Mouse (Mus musculus) lung, postnatal 0 days (tissue): ENCODE measurements around the gene Rras. TPM values are rescaled to one million over a fixed set of nuclear protein-coding genes. Genes with fewer than 3 reads are reported as not detected.

Source experiments
- ATAC-seq: fragments of 200-750 bp; cut with Nextera tagmentation; 2 replicates; pipeline ENCODE4 v1.8.0; 2017; ENCODE audit warnings: moderate library complexity
- DNase-seq: peaks from one replicate; pipeline ENCODE4 v3.0.0-alpha.2; 2016; ENCODE audit warnings: low spot score
- H3K27ac ChIP-seq: fragments of 300-500 bp; sonication (generic); 2 replicates; pipeline ENCODE4 v1.5.1; 2014; ENCODE audit warnings: antibody characterized with exemption, mild to moderate bottlenecking, low read length, mixed read lengths
- H3K27me3 ChIP-seq: fragments of 300-500 bp; sonication (generic); replicated peaks from 2 replicates; pipeline ENCODE4 v1.6.1; 2014; ENCODE audit warnings: low read length, mixed read lengths; ENCODE audit not compliant: insufficient read depth
- H3K36me3 ChIP-seq: fragments of 300-500 bp; sonication (generic); 2 replicates; pipeline ENCODE4 v1.6.1; 2014; ENCODE audit warnings: low read length, mixed read lengths; ENCODE audit not compliant: insufficient read depth
- H3K4me1 ChIP-seq: fragments of 300-500 bp; sonication (generic); 2 replicates; pipeline ENCODE4 v1.6.1; 2014; ENCODE audit warnings: antibody characterized with exemption, low read depth, low read length, mixed read lengths; ENCODE audit not compliant: insufficient read depth
- H3K4me2 ChIP-seq: fragments of 300-500 bp; sonication (generic); replicated peaks from 2 replicates; pipeline ENCODE4 v1.6.1; 2014; ENCODE audit warnings: low read depth, mild to moderate bottlenecking, low read length, moderate library complexity, mixed read lengths
- H3K4me3 ChIP-seq: fragments of 300-500 bp; sonication (generic); 2 replicates; pipeline ENCODE4 v1.5.1; 2014; ENCODE audit warnings: low read depth, low read length
- H3K9ac ChIP-seq: fragments of 300-500 bp; sonication (generic); replicated peaks from 2 replicates; pipeline ENCODE4 v1.6.1; 2014; ENCODE audit warnings: low read depth, mild to moderate bottlenecking
- H3K9me3 ChIP-seq: fragments of 300-500 bp; sonication (generic); 2 replicates; pipeline ENCODE4 v1.6.1; 2016; ENCODE audit warnings: low read length, mixed read lengths
- CTCF ChIP-seq: IDR thresholded peaks from 2 replicates; pipeline ENCODE4 v1.5.1; 2016; ENCODE audit warnings: antibody characterized with exemption, mild to moderate bottlenecking
- EP300 ChIP-seq: IDR thresholded peaks from 2 replicates; pipeline ENCODE4 v1.6.1; 2016; ENCODE audit warnings: antibody characterized with exemption, mild to moderate bottlenecking, control low read depth
- WGBS: fragments of 180-500 bp; shearing (Covaris S2); extraction: QIAGEN DNeasy Blood & Tissue Kit; methylation state at CpG from one replicate; pipeline ENCODE4 v1.1.7; 2014; 5-methylcytosine and 5-hydroxymethylcytosine counted together
- polyA plus RNA-seq: library from polyadenylated mRNA; unstranded; fragments of >200 nt; fragmentation: Nextera tagmentation; extraction: Ambion mirVana; gene quantifications from 2 replicates; pipeline ENCODE4 v1.2.1, GENCODE M21; 2015

The Rras gene
- polyA plus RNA-seq, 1 experiment from 2014 or later = 160 TPM

GRCm38 (mm10) chr7:45056972-45057348 is 39.2 kb downstream of the Rras start:
- H3K4me3 ChIP-seq = no peak overlapping the region
- peaks cover 3% of the 10 kb centered on the region; the same call in 1 of the 2 replicates for H3K4me1 ChIP-seq
- H3K27me3 ChIP-seq = no peaks in the 10 kb centered on the region
- no peaks in the 10 kb centered on the region for H3K9me3 ChIP-seq
- H3K4me2 ChIP-seq = no peak overlapping the region
- no peak overlapping the region for H3K27ac ChIP-seq
- no peak overlapping the region for H3K9ac ChIP-seq
- DNase-seq (no peak), ATAC-seq (no peak)
- TF ChIP-seq CTCF (no peak), EP300 (no peak)
- 0 out of 2 replicates have a peak, but pooled peaks cover 4% of the 10 kb centered on the region for H3K36me3 ChIP-seq

- H3K9me3 ChIP-seq = no peaks in the 10 kb centered on the region
- no peak for TF ChIP-seq CTCF
- no peak for TF ChIP-seq EP300
- no peak overlapping the region for H3K27ac ChIP-seq
- H3K36me3 ChIP-seq = 0 out of 2 replicates have a peak, but pooled peaks cover 4% of the 10 kb centered on the region
- DNase-seq (no peak), ATAC-seq (no peak)
- no peaks in the 10 kb centered on the region; the same call in 1 of the 2 replicates for H3K4me1 ChIP-seq
- 71% methylated on average over 10 of the region's 10 CpGs for WGBS
- H3K4me2 ChIP-seq = no peak overlapping the region
- no peaks in the 10 kb centered on the region for H3K27me3 ChIP-seq
- H3K4me3 ChIP-seq = no peak overlapping the region
- no peak overlapping the region for H3K9ac ChIP-seq
Observed at GRCm38 (mm10) chr7:45058607-45059571, 41.1 kb downstream of the Rras start.

GRCm38 (mm10) chr7:45060632-45061122 is 42.9 kb downstream of the Rras start:
- Histone ChIP-seq H3K27ac (no peak overlapping the region), H3K9me3 (no peaks in the 10 kb centered on the region), H3K36me3 (0 out of 2 replicates have a peak, but pooled peaks cover 4% of the 10 kb centered on the region), H3K9ac (no peak overlapping the region), H3K27me3 (no peaks in the 10 kb centered on the region), H3K4me2 (no peak overlapping the region; the same call in 1 of the 2 replicates), H3K4me1 (no peaks in the 10 kb centered on the region; the same call in 1 of the 2 replicates), H3K4me3 (no peak overlapping the region; the same call in 1 of the 2 replicates)
- TF ChIP-seq CTCF = no peak
- no peak for TF ChIP-seq EP300
- DNase-seq (no peak), ATAC-seq (no peak)
- 86% methylated on average over 6 of the region's 6 CpGs for WGBS

GRCm38 (mm10) chr7:45061532-45062075 is 43.8 kb downstream of the Rras start:
- TF ChIP-seq EP300 (no peak), CTCF (no peak)
- H3K9ac ChIP-seq = peak overlapping the region; percentile 53
- peak; percentile 81 for DNase-seq
- no peaks in the 10 kb centered on the region for H3K27me3 ChIP-seq
- WGBS = 14% methylated on average over 11 of the region's 11 CpGs
- peak overlapping the region; percentile 63 for H3K4me3 ChIP-seq
- peak; percentile 45 for ATAC-seq
- H3K36me3 ChIP-seq = 0 out of 2 replicates have a peak, but pooled peaks cover 4% of the 10 kb centered on the region
- peak overlapping the region; percentile 90 for H3K27ac ChIP-seq
- H3K4me1 ChIP-seq = no peaks in the 10 kb centered on the region; the same call in 1 of the 2 replicates
- H3K4me2 ChIP-seq = peak overlapping the region; percentile 57
- no peaks in the 10 kb centered on the region for H3K9me3 ChIP-seq

- H3K36me3 ChIP-seq = 0 out of 2 replicates have a peak, but pooled peaks cover 4% of the 10 kb centered on the region
- no peaks in the 10 kb centered on the region for H3K27me3 ChIP-seq
- WGBS = under 1% methylated on average over 31 of the region's 31 CpGs
- H3K4me3 ChIP-seq = peak within 1 kb of the TSS; percentile 63
- ATAC-seq = peak; percentile 93
- H3K27ac ChIP-seq = peak within 1 kb of the TSS; percentile 90
- peak; percentile 99 for DNase-seq
- H3K9ac ChIP-seq = peak within 1 kb of the TSS; percentile 53
- H3K4me2 ChIP-seq = peak within 1 kb of the TSS; percentile 64
- TF ChIP-seq EP300 (no peak; the same call in 1 of the 2 replicates), CTCF (peak; percentile 29)
- no peaks in the 10 kb centered on the region for H3K9me3 ChIP-seq
- no peaks in the 10 kb centered on the region; the same call in 1 of the 2 replicates for H3K4me1 ChIP-seq
Observed at GRCm38 (mm10) chr7:45062239-45062835, 44.6 kb downstream of the Rras start, which contains the start of the genes Nosip and Prrg2. TSS of gene Nosip (plus strand) at chr7:45062429. TSS of gene Prrg2 (minus strand) at chr7:45062677.
